Comparison of ENCODE assay signal across 9 mouse cellular contexts in genomic region chr7:139468440-139468839, GRCm38 (mm10).
DNase-seq lines count a peak whose midpoint lies in the region; ATAC-seq and TF ChIP-seq lines count a peak whose summit lies in the region.
"Had no signal": no experiment of that assay in that cellular context is flagged by ENCODE, and none has a peak within 500 bp of the region (broad histone marks: within the 10 kb centered on the region; RNA-seq: fewer than 3 reads in every experiment).

No protein-coding gene starts in this region.

- peak; percentile 68 for ATAC-seq in Patski
- no peak for ATAC-seq in heart, embryonic 16.5 days (replicated peaks; ENCODE audit: extremely low read depth, insufficient read depth, low FRiP score)
- no peak for ATAC-seq in lung, embryonic 16.5 days (ENCODE audit: low read depth)

- H3K36me3 ChIP-seq in heart, embryonic 16.5 days (ENCODE audit: control insufficient read depth, insufficient read depth): no peaks in the 10 kb centered on the region
- H3K36me3 ChIP-seq in lung, embryonic 16.5 days (ENCODE audit: control insufficient read depth, insufficient read depth, low read length): no peaks in the 10 kb centered on the region

- peaks cover 67% of the 10 kb centered on the region for H3K4me1 ChIP-seq in heart, embryonic 16.5 days (ENCODE audit: control insufficient read depth, insufficient read depth, low read length)
- H3K4me1 ChIP-seq in lung, embryonic 16.5 days (replicated peaks; ENCODE audit: control insufficient read depth, insufficient read depth, low read length): peaks cover 40% of the 10 kb centered on the region

- POLR2A ChIA-PET in Patski (lab: Charles Lee): interaction anchor here (1.1 kb wide), 1 partner anchor 78 kb away, joined by 4 read pairs; no protein-coding TSS in a partner anchor

- DNase-seq in heart, adult 9 months (ENCODE audit: low spot score in 2 of 2): peak; percentile 30 to 35
- no peak for DNase-seq in heart, adult 8-10 months (ENCODE audit: low spot score)
- no peak for DNase-seq in Patski (ENCODE audit: low read depth, low spot score)
- DNase-seq in cerebellum, adult 18-20 months: no peak
- DNase-seq in adrenal gland, postnatal 4 days (ENCODE audit: low spot score in 2 of 2): no peak
- DNase-seq in adrenal gland, postnatal 25 days: no peak
- DNase-seq: right cerebral cortex, postnatal 4 days had no signal

- H3K9me3 ChIP-seq in heart, embryonic 16.5 days (replicated peaks; ENCODE audit: control insufficient read depth, low read length): no peaks in the 10 kb centered on the region
- H3K9me3 ChIP-seq in lung, embryonic 16.5 days (ENCODE audit: control insufficient read depth, low read length): no peaks in the 10 kb centered on the region

- H3K9ac ChIP-seq in heart, embryonic 16.5 days (ENCODE audit: low read length): peak overlapping the region; percentile 52
- H3K9ac ChIP-seq in lung, embryonic 16.5 days (ENCODE audit: low read length): no peak overlapping the region

- no peak for TF ChIP-seq CTCF in Patski (IDR thresholded peaks at IDR 0.05)

- peak overlapping the region; percentile 93 for H3K27ac ChIP-seq in heart, embryonic 16.5 days (ENCODE audit: low read length)
- H3K27ac ChIP-seq in lung, embryonic 16.5 days (ENCODE audit: low read length): peak overlapping the region; percentile 72

- CTCF ChIA-PET in Patski (lab: Charles Lee): interaction anchor here (1.0 to 5.4 kb wide), 5 partner anchors 23 to 234 kb away, joined by 3 to 38 read pairs (median 3); no protein-coding TSS in a partner anchor

- no peaks in the 10 kb centered on the region for H3K27me3 ChIP-seq in Patski
- H3K27me3 ChIP-seq in heart, embryonic 16.5 days (ENCODE audit: control insufficient read depth, insufficient read depth, low read length): no peaks in the 10 kb centered on the region
- H3K27me3 ChIP-seq in lung, embryonic 16.5 days (ENCODE audit: control insufficient read depth, insufficient read depth, low read depth, low read length): no peaks in the 10 kb centered on the region

- H3K4me3 ChIP-seq in heart, embryonic 16.5 days (ENCODE audit: low read length): no peak overlapping the region
- no peak overlapping the region for H3K4me3 ChIP-seq in lung, embryonic 16.5 days (ENCODE audit: low read length)

- H3K4me2 ChIP-seq in heart, embryonic 16.5 days (ENCODE audit: low read depth, low read length): no peak overlapping the region
- H3K4me2 ChIP-seq in lung, embryonic 16.5 days (ENCODE audit: low read depth, low read length): no peak overlapping the region

- in situ Hi-C loops in Patski (cut with MboI; ENCODE audit: low pct_unique_long_range_greater_than_20kb): no loop called here

- WGBS in heart, embryonic 16.5 days: 15% methylated on average over 2 of the region's 2 CpGs
- WGBS in lung, embryonic 16.5 days: 22% methylated on average over 2 of the region's 2 CpGs

Comparison
In these comparisons a context has a peak if more than half of its experiments do, and no peak if none do; other contexts are left out.
1. DNase-seq: peak in heart, adult 9 months (2 of 2); none in heart, adult 8-10 months (single experiment), Patski (single experiment), cerebellum, adult 18-20 months (0 of 2), adrenal gland, postnatal 4 days (0 of 2) and adrenal gland, postnatal 25 days (single experiment).